Mouse (Mus musculus) B cell, adult 2 months (primary cell): ENCODE data around the gene Snx32.

Experiments used
- DNase-seq, 2 experiments: peaks; one replicate each; pipeline ENCODE4 v3.0.0; 2022

Snx32 gene

GRCm38 (mm10) chr19:5510031-5511026 is at the start of gene Snx32:
Gene Snx32, minus strand, starts transcription at chr19:5510538.
- DNase-seq: peak; percentile 93 to 95

DNA sequence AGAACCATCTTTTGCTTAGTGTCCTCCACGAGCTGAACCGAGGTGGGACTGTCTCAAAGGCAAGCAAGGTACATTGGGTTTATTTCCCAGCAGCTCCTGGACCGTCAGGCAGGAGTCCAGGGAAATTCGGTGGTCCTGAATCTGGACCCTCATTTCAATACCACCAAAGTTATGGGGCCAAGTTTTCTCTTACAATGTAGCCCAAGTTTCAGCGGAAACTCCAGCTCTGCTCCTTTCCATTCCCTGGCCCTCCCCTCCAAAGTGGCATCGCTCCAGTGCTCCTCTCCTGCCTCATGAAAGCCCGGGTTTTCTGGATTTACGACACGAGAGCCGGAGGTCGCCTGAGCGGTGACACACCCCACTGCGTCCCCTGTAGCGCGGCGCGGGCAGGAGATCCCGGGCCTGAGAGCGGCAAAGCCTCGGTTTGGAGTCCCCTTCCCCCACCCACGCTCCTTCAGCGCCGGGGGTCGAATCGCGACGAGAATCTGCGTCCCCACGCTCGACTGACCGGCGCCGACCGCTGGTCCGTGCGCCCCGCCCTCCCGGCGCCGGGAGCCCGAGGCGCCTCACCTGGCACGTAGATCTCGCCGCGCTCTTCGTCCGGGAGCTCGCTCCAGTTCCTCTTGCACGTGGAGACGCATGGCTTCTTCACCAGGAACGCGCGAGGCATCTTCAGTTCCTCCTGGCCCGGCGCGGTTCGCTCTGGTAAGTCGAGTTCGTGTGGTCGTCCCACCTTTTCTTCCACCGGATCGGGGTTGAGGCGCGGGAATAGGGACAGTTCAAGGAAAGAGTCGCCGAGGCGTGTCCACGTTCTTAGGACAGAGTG is 49.5 kb upstream of the Snx32 start:
- DNase-seq: peak; percentile 31 to 32

DNA sequence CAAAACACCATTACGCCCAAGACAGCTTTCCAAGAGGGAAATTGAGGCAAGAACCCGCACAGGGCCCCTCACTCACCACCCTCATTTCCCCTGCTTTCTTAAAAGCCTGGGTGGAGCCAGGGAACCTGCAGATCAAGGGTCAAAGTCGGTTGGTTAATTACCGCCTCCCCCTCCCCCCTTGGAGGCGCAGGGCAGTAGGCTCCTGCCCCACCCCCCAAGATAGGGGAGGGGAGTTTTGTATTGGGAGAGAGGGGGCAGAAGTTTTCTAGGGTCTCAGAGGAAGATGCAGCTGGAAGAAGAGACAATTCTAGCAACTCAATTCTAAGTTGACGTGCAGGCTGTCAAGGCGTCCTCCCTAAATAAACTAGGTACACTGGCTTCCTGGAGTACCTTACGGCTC is 48.9 kb upstream of the Snx32 start:
- DNase-seq: no peak

DNA sequence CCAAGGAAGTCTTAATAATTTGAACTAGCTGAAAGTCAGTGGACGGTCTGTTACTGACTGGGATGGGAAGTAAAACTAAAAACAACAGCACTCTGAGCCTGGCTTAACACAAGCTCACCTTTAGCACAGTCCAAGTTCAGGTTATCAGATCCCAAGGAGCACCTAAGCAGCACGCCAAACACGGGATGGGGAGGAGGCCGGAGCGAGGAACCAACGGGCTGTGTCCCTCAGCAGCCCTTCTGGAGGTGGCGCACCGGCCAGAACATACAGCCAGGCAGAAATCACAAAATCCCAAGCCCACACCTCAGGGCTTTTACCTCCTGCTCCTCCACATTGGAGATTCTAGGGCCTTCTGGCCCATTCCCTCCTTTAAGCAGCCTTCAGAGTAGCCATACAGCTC is 48.4 kb upstream of the Snx32 start:
- no peak for DNase-seq

DNA sequence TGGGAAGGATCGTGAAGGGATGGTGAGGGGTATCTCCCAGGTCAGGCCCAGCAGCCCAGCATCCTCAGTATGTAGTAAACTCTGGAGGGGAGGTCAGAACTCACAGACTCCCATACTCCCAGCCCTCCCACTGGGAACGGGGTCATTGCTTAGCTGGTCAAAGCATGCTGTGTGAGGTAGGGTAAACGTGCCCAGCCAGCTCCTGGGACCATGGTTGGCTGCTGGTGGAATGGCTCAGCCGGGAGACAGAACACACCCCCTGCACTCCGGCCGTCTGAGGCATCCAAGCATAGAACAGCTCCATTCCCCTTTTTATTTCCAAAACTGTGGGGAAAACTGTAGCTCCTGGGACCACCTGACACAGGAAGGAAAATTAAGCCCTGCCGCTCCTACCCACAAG is 47.8 kb upstream of the Snx32 start:
- DNase-seq: no peak

DNA sequence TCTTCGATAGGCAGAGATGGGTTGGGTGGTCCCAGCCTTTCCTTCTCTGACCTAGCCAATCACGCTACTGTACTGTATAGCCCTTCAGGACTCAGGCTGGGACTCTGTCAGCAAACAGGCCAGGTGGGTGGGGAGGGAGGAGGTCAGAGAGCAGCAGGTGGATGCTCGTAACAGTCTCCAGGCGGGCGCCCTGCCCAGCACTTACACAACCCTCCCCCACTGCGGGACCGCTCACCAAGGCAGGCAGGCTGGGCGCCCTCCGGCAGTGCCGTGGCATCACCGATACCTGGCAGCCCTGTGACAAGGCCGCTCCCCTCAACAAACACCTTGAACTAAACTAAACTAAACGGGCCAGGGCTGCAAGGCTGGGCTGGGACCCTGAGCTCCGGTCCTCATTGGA is 43.9 kb upstream of the Snx32 start:
- no peak for DNase-seq

- DNase-seq: no peak
These were observed 43.5 kb upstream of the Snx32 start for GRCm38 (mm10) chr19:5553802-5554201.

DNA sequence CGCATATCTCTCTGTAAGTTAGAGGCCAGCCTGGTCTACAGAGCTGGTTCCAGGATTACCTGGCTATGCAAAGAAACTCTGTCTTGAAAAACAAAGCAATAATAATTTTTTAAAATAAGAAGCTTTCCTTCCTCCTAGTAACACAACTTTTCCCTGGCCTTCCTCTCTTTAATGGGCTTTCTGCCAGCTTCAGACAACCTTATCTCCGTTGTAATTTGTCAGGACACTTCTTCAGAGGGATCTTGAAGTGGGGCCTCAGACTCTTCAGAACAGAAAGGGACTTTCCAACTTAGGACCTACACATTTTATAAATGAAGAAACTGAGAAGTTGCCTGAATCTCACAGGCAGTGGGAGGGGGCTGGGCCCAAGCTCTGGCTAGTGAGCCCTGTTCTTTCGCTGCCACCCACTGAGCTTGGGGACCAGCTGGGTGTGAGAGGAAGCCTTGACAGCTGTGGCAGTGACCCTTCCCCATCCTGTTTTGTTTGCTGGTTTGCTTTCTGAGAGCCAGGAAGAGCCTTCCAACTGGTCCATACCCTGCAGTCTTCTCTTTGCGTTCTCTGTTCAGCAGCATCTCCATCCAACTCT is 37.2 kb upstream of the Snx32 start:
- no peak for DNase-seq

DNA sequence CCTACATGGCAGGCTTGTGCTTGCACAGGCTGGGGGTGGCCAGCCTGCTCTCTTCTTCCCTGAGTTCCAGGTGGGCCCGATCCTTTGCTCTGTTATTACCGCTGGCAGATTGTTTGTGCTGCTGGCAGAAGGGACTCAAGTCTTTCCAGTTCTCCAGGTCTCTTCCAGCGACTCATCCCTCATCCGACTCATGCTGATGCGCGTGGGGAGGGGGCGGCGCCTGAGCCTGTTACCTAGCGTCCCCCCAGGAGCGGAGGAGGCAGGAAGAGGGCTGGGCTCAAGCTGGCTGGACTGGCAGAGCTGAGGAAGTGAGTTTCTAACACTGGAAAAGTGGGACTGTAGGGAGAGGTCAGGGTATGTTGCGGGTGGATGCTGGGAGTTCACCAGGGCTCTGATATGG is 33.7 kb upstream of the Snx32 start:
- DNase-seq: no peak

DNA sequence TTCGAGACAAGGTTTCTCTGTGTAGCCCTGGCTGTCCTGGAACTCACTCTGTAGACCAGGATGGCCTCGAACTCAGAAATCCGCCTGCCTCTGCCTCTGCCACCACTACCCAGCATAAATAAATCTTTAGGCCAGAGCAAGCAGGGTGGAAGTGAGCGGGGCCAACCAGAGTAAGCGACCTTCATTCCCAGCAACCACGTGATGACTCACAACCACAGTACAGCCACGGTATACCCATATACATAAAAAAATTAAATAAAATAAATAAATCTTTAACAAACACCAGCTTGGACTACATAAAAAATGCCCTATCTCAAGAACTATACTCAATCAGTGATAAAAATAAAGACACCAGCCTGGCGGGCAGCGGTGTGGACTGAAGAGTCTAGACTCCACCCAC is 33.0 kb upstream of the Snx32 start:
- DNase-seq: no peak

- DNase-seq: no peak
These were observed 28.4 kb upstream of the Snx32 start for GRCm38 (mm10) chr19:5538786-5539185.

- DNase-seq: no peak
These were observed 22.2 kb upstream of the Snx32 start for GRCm38 (mm10) chr19:5532520-5532919.

- DNase-seq: no peak
These were observed 19.8 kb upstream of the Snx32 start for GRCm38 (mm10) chr19:5530138-5530524.

DNA sequence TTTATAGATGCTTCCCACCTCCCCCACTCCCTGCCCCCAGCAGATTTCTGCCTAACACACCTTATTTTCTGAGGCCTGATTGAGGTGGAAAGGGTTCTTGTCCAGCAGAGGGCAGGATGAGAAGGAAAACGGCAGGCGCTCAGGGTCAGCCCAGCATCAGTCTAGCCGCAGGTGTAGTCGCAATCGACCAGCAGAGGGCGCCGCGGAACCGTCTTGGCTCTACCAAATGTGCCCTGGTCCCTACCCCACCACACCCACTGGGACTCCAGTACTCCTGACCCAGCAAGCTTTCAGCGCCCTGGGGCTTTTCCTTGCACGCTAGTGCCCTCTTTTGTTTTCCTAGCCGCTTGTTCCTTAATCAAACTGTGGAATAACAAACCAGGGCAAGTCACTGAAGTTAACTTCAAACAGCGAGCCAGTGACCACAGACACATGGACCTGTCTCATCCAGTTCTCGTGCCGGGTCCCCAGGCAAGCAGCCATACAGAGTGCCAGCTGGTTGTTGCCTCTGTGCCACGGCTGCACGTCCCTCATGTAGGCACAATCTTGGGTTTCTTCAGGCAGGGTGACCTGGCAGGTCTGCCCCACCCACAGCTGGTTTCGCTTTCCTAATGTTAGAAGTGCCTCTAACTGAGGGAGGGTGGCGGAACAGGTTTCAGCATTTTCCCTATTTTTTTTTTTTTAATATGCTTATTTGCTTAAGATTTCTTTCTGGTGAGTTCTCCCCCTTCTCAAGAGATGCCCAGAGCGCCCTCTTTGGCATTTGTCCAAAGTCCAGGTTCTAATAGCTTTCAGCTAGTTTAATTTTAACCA is 19.2 kb upstream of the Snx32 start:
- DNase-seq: peak; percentile 96 to 97

- DNase-seq: no peak
These were observed 14.9 kb upstream of the Snx32 start for GRCm38 (mm10) chr19:5525204-5525603.

- DNase-seq: no peak
These were observed 8.4 kb upstream of the Snx32 start for GRCm38 (mm10) chr19:5518721-5519120.

DNA sequence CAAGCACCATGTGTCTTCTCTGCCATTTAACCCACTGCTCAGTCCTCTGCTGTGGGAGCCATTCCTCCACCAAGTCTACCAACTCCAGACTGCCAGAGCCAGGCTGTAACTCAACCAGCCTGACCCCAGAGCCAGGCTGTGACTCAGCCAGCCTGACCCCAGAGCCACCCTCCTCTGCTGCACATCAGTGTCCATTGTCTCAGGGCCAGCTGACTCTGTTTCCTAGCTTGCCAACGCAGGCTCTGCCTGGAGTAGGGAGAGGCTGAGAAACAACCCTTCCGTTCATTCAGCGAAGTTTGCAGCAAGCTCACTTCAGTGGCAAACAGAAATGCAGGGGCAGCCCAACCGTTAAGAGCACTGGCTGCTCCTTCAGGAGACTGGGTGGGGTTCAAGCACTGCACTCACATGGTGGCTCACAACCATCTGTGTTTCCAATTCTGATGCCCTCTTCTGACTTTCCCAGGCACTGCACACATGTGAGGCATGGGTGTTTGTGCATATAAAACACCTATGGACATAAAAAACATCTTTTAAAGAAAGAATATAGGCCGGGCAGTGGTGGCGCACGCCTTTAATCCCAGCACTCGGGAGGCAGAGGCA is 6.7 kb upstream of the Snx32 start:
- no peak for DNase-seq

- DNase-seq: peak; percentile 18 to 30
These were observed 5.8 kb upstream of the Snx32 start for GRCm38 (mm10) chr19:5515840-5516777.

DNA sequence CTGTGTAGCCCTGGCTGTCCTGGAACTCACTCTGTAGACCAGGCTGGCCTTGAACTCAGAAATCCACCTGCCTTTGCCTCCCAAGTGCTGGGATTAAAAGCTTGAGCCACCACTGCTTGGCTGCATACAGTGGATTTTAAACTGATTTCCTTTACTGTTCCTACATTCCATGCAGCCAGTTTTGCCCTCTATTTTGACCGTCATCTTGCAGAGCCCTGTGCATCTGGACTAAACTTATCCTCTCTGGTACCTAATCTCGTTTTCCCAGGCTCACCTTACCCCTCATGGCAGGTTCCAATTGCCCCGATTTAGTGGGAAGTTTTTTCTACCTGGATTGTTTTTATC is 2.6 kb upstream of the Snx32 start:
- no peak for DNase-seq

GRCm38 (mm10) chr19:5512091-5513004 is 2.0 kb upstream of the Snx32 start:
- DNase-seq: peak; percentile 62 to 68
